Mouse (Mus musculus) brain, embryonic 14.5 days (tissue): ENCODE measurements around the gene Slbp.

Source experiments
- CTCF ChIP-seq: fragments of 200-500 bp; IDR thresholded peaks from 2 replicates; pipeline ENCODE4 v1.5.1; 2012; ENCODE audit warnings: inconsistent platforms, mild to moderate bottlenecking, moderate library complexity, borderline replicate concordance; ENCODE audit not compliant: insufficient read depth, insufficient read length; ENCODE audit errors: extremely low read depth
- POLR2A ChIP-seq: fragments of 200-500 bp; IDR thresholded peaks from 2 replicates; pipeline ENCODE4 v1.6.1; 2012; ENCODE audit warnings: mild to moderate bottlenecking, inconsistent platforms, borderline replicate concordance; ENCODE audit not compliant: poor library complexity, insufficient read depth, insufficient read length, severe bottlenecking; ENCODE audit errors: extremely low read depth

- TF ChIP-seq POLR2A (no peak), CTCF (peak; percentile 96)
These were observed 63.0 kb downstream of the Slbp start for GRCm38 (mm10) chr5:33589221-33589888.
